Mouse (Mus musculus) adrenal gland, adult 18-20 months (tissue): ENCODE measurements at regions not wholly inside any gene's neighbourhood (a gene's known extent, or its start where the extent isn't known, plus 50 kb on each side); places are given as distances from the start of the nearest gene placed in this dataset.

ENCODE experiments used
- DNase-seq, 2 experiments: peaks; one replicate each; pipeline ENCODE4 v3.0.0; 2021 to 2022; ENCODE audit warnings: low spot score in 2 of 2

DNA sequence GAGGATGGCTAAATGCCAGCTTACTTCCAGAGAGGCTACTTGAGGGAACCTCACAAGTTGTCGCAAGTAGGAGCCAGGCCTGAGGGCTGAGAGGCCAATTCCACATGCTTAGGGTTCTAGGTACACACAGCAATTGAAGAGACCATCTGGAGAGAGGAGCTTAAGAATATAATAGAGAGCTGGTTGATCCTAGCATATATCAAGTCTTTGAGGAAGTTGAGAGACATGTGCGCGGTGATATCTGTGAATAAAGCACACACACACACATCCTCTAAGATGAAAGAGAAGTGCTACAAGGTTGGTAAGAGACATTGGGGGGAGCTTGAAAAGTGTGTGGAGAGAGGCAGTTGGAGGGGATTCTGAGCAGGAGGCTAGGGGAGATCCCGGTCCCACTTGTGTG lies 189.5 kb downstream of the Zfp462 start:
- no peak for DNase-seq

- no peak for DNase-seq
Measured at GRCm38 (mm10) chr4:55134791-55135190, 189.9 kb downstream of the Zfp462 start.

DNA sequence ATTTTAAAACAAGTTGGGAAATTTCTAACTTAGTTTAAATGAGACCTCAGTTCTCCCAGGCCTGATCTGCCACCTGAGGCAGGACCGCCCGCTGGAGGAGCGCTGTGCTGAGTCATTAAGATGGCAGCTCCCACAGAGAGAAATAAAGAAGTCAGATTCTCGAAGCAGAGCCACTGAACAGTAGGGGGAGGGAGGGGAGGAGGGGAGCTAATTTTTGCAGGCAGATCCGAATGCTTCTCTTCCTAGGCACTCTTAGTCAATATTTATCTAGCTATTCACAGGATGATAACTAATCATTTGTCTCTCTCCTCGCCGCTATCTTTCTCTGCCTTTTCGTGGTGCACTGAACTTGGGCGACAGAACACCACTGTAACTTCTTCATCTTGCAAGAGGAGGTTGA lies 191.4 kb downstream of the Zfp462 start:
- DNase-seq: no peak

DNA sequence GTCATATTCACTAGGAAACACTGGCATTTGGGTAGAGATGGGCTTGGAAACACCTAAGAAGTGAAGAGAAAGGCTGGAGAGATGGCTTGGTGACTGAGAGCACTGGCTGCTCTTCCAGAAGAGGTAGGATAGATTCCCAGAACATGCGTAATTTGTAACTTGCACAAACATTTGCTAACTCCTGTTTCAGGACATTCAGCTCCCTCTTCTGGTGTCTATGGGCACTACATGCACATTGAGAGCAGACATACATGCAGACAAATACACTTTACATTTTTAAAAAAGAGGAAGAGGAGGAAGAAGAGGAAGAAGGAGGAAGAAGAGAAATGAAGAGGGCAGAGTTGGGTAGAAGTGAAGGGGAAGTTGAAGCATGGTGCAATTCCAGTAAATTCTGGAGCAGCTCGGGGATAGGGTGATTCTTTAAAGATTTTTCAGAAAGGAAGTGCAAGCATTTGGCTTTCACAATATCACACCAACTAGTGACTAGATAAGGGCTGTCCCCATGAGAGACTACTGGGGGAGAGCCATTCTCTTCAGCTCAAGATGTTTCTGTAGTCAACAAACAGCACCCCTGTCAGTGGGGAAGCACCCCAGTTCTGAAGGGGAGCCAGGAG lies 193.0 kb downstream of the Zfp462 start:
- no peak for DNase-seq

GRCm38 (mm10) chr4:55141317-55141716 lies 196.5 kb downstream of the Zfp462 start:
- no peak for DNase-seq

GRCm38 (mm10) chr4:55141923-55142732 lies 197.3 kb downstream of the Zfp462 start:
- DNase-seq: peak in 1 of 2 experiments; percentile 42

DNA sequence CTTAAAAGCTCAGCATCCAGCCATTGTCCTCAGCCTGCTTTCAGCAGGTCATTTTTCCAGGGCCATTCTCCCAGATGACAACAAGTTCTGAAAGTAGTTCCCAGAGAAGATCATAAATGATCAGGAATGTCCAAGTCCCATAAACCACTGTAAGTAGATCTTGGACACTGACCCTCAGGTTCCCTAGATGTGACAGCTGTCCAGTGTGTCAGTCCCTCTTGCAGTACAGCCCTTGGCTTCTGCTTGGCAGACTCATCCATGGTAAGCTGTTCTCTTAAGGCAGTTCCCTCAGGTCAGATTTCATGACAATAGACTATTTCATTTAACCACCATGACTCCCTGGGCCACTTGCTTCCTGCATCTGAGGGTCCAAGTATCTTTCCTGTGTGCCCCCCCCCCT lies 198.6 kb downstream of the Zfp462 start:
- DNase-seq: no peak

GRCm38 (mm10) chr4:55144995-55145394 lies 200.1 kb downstream of the Zfp462 start:
- DNase-seq: no peak

DNA sequence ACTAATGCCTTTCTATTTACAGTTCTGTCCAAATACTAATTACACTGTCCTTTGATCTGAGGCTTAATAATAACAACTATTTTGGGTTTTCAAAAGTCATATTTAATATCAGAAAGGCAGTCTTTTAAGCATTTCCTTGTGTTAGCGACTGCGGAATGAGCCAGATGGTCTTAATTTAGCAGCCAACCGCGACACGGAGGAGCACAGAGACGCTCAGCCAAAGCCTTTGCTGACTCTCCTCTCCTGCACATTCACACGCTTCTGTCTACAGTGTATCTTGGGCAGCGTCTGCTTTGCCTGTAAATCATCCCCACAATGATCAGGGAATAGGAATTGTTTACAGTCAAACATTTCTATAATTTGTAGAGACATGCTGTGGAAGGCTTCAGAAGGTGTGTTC lies 201.1 kb downstream of the Zfp462 start:
- no peak for DNase-seq

GRCm38 (mm10) chr4:55148380-55148779 lies 201.5 kb upstream of the Rad23b start:
- DNase-seq: no peak

DNA sequence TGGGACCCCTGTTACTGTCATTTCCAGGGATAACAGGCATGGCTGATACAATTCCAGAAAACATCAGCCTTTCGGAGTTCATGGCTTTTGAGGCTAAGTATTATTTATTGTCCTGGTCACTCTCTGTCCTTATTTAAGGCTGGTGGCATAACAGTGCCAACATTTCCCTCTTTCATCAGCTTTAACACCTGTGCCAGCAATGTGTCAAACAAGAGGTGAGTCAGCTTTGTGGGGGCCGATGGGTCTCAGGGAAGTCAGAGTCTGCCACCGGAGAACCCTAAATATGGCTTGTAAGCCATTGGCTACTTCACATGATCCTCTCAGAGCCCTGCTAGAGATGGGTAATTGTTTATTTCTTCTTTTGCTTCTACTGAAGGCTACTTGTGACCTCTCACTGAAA lies 195.3 kb upstream of the Rad23b start:
- no peak for DNase-seq

GRCm38 (mm10) chr4:55158166-55158739 lies 191.6 kb upstream of the Rad23b start:
- DNase-seq: no peak

DNA sequence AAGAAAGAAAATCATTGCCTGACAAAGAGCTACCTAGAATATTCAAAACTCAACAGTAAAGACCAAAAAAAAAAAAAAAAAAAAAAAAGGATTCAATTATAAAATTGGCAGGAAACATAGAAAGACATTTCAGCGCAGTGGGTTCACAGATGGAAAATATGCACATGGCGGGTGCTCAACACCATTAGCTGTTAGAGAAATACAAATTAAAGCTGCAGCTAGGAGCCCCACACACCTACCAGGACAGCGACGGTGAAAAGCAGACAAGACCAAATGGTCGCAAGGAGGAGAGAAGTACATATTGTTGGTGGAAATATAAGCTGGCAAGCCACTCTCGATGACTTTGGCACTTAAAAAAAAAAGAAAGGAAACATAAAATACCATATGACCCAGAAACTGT lies 183.6 kb upstream of the Rad23b start:
- DNase-seq: no peak

- DNase-seq: no peak
Measured at GRCm38 (mm10) chr4:55169063-55169462, 180.8 kb upstream of the Rad23b start.

GRCm38 (mm10) chr4:55172334-55172891 lies 177.4 kb upstream of the Rad23b start:
- DNase-seq: no peak

DNA sequence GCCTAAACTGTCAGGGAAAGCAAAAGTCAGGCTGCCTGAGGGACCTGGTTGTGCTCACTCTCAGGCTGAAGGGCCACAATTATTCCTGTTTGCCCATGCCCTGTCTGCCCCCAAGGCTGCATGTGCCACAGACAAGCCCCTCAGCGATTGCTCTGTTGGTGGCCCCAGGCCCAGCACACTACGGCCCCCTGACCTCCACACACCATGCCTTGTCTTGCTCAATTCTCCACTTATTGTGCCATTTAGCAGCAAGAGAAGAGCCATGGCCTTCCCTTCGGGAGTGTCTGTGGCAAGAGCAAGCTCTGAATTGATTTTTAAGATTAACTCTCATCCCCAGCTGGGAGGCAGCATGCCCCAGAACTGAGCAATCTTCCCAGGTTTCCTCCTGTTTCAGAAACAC lies 173.8 kb upstream of the Rad23b start:
- no peak for DNase-seq

GRCm38 (mm10) chr4:55179456-55179855 lies 170.4 kb upstream of the Rad23b start:
- DNase-seq: no peak

- no peak for DNase-seq
Measured at GRCm38 (mm10) chr4:55183519-55183918, 166.3 kb upstream of the Rad23b start.

DNA sequence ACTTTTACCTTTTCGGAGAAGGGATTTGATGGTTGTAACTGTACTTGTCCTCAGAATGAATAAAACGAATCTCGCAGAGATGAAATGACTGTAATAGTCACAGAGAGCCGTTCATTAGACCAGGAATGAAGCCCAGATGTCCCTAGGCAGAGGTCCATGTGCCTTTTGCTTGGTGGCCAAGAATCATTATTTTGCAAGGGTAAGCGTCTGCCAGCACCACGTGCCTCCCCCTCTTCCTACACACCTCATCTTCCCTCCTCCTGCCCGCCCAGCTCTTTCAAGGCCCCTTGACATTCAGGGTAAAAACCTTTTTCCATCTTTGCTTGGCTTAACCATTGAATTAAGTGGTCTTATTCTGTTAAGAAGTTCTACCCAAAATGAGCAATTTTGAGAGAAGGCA lies 161.1 kb upstream of the Rad23b start:
- DNase-seq: no peak

DNA sequence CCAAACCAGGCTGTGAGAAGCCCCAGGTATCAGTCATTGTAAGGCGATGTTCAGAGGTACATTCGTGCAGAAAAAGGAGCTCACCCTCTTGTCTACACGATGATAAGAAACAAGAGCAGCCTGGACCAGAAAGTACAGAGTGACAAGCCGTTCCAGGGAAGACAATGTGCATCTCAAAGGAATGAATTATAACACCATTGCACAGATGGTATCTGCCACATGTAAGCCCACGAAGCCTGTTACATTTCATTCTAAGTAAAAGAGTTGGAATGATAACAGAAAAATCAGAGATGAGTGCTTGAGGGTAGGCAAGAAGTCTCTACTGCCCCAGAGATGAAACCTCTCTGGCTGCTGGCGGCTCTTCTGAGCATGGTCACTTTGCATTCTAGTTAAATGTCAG lies 159.3 kb upstream of the Rad23b start:
- no peak for DNase-seq

DNA sequence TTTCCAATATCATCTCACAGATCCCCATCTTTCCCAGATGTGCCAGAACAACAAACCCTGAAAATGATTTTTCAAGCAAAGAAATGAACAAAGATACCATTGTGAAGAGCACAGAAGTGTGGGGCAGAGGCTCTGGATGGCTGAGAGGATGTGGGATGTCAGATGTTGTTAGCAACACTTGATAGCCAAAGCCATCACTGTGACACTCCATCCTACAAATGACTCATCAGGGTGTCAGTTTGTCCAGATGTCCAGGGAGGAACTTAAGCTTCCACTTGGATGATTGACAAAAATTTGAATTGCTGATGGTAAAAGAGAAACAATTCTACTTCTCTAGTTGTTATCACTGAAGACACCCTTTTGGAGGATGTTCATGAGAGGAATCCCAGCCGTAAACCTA lies 155.8 kb upstream of the Rad23b start:
- DNase-seq: no peak

DNA sequence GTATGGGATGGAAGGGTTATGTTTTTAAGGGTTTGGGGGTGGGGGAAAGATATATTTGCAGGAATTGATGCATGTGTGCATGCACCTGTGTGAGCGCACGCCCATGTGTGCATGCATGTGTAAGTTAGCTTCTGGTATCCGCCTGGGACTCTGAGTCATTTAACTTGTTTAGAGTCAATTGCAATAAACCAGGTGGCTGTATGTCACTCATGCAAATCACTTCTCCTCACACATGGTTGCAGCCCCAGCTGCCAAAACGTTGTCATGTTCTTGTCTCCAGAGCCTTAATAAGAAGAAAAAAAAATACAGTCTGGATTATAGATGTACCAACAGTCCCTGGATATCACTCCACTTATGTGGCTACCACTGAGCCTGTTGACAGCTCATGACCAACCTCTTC lies 155.3 kb upstream of the Rad23b start:
- no peak for DNase-seq
